Mouse (Mus musculus) monocyte, adult 5-6 weeks (primary cell): Measurements from ENCODE around the gene Fam20a. TPM values are rescaled to one million over a fixed set of nuclear protein-coding genes. Genes with fewer than 3 reads are reported as not detected.
"Not testable (repeated sequence)": the region's sequence is repeated elsewhere in the genome, so short reads cannot be mapped to it uniquely, and the experiment has no call there.

Experiments
- ATAC-seq: fragments of 153-309, 156-312 bp; replicated peaks from 2 replicates; pipeline ENCODE4 v1.8.0; 2017; ENCODE audit warnings: mild to moderate bottlenecking; ENCODE audit not compliant: low TSS enrichment, insufficient number of reproducible peaks, severe bottlenecking, poor library complexity, low FRiP score
- total RNA-seq: library from RNA; stranded (forward); fragments of 200-1000, 200-491, 200-594 nt; gene quantifications from 3 replicates; pipeline ENCODE4 v1.2.3, GENCODE M21; 2017

The Fam20a gene
- total RNA-seq, 1 experiment from 2014 or later: 3.2 TPM

DNA sequence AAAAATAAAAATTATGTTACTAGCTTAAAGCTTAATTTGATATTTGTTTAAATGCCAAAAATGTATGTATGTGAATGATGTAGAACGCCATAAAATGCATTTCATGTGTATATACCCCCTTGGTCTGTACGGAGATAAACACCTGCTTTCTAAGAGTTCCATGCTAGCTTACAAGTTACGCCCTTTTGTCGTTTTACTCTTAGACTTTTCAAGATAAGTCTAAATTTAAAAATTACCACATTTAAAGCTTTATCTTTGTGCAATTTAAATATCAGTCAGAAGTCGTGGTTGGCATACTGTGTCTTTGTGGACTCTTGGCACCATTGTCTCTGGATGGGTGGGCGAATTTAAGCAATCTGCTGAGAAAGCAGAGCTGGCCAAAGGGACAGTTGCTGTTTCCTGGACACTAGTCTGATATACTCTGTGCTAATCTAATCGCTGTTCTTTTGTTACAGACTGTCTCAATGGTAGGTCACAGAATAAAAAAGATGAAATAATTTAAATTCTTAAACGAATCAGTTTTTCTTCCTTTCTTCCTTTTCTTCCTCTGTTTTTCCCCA lies 52.9 kb downstream of the Fam20a start:
- no peak for ATAC-seq

DNA sequence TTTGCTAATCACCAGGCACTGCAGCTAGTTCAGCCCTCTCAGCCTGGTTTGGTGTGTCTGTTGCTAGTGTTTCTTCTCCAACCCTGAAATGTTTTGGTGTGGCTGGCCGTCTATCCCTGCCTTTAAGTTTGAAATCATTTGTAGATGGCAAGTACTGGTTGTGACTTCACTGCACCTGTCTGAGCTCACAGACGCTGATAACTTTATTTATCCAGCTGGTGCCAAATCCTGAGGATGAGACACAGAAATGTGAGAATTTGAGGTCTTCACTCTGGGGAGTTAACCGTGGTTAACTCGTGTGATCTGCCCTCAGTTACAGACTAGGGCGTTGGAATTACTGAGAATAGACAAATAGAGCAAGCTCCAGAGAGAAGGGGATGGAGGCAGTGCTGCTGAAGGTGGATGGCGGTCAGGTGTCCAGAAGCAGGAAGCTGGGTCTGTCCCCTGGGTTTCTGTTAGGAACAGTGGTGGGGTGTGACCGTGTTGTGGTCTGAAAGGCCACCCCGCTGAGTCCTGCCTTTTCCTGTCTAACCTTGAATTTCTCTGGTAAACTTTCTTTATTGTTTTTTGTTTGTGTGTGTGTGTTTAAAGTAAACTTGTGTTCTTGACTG lies 53.9 kb downstream of the Fam20a start:
- ATAC-seq: no peak

DNA sequence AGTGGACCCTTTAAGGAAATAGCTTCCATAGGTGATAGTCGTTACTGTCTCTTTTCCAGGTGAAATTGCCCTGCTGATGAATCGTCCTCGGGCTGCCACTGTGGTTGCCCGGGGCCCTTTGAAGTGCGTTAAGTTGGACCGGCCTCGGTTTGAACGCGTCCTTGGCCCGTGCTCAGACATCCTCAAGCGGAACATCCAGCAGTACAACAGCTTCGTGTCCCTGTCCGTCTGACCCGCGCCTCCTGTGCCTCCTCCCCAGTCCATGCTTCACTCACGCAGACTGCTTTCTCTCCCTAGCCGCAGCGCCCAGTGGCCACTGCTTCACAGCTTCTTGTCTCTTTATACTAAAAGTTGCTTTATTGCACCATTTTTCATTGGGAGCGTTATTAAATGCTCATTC lies 54.7 kb downstream of the Fam20a start:
- ATAC-seq: no peak

DNA sequence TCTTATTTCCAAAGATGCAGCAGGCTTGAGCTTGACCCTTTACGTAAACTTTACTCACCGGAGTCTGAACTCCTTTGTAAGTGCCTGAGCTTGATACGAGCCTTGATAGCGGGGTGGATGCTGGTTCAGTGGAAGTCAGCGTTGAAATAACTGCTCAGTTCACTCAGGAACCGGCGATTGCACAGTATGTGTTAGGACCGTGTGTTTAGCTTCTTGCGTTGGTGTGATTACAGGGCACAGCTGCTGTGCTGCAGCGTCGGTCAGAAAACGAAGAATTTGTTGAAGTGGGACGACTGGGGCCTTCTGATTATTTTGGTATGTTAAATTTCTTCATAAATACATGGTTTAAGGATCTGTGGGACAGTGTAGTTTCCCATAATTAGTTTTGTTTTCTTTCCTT lies 55.7 kb downstream of the Fam20a start:
- ATAC-seq: no peak

DNA sequence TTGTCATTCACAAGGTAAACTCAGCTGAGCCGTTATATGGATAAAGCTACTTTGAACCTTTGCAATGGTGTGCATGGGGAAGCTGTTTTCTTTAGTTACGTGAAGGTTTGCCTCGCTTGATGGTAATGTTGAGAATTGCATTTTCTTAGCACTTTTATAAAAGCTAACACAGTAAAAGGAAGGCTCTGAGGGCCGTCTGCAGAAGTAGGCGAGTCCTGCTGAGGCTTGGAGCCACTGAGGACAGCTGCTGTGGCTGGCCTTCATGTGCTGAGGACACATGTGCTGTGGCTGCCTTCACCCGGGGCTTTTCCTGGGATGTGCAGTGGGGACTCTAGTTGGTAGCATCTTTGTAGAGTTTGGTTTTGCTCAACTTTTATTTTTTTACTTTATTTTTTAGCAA lies 56.7 kb downstream of the Fam20a start:
- no peak for ATAC-seq

DNA sequence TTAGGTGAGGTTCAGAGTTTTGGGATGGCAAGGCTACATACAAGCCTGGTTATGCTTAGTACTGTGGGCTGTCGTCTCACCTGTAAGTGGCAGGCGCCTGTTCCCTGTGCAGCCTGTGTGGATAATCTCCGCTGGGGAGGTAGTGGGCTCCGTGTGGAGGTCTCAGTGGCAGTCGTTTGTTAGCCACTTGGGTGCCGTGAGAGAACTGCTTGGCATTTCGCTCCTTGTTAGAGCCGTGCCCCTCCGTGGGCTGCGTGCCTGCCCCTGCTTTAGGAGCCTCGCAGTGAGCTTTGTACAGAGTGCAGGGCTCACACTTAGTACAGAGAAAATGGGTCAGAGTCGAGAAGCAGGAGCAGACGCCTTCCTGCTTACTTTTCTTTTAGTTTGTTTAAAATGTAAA lies 57.8 kb downstream of the Fam20a start:
- ATAC-seq: no peak

DNA sequence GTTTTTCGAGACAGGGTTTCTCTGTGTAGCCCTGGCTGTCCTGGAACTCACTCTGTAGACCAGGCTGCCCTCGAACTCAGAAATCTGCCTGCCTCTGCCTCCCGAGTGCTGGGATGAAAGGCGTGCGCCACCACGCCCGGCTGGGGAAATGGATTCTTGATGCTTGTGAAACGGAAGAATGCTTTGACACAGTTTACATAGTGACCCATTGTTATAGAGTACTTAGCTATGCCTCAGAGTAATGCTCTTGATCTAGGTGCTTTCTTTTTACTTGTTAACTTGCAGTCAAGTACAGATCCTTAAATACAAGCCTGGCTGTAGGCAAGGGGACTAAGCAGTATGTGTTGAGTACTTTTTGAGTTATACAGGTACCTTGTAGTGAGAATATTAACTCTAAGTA lies 61.6 kb downstream of the Fam20a start:
- ATAC-seq: not testable (repeated sequence)

DNA sequence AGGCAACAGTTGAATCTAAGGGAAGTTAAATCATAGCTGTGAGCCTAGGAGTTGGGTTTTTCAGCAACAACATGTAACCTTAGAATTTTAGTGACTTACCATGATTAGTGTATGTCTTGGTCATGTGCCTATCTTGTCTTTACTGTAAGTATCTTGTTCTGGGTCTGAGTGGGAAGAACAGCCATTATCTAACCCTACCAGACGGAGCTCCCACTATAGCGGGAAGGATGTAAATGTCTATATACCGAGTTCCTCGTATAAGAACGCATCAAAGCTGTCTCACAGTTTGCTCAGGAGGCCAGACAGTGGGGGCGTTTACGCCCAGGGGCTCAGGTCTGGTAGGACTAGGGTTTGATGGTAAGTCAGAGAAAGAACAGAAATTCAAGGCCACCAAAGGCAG lies 65.8 kb downstream of the Fam20a start:
- no peak for ATAC-seq

DNA sequence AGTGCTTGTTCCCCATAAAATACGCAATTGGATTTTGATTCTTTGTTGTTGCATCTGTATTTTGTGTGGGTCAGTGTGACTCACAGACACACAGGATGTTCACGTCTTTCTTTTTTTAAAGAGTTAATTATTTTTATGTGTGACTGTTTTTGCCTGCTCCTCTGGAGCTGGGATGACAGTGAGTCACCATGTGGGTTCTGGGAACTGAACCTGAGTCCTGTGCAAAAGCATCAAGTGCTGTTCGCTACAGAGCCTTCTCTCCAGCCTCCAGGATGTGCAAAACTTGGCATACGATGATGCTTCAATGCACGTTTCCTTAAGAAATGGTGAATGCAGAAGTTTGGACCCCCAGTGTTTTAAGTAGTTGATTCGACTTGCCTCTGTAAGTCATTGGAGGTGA lies 67.5 kb downstream of the Fam20a start:
- ATAC-seq: no peak

DNA sequence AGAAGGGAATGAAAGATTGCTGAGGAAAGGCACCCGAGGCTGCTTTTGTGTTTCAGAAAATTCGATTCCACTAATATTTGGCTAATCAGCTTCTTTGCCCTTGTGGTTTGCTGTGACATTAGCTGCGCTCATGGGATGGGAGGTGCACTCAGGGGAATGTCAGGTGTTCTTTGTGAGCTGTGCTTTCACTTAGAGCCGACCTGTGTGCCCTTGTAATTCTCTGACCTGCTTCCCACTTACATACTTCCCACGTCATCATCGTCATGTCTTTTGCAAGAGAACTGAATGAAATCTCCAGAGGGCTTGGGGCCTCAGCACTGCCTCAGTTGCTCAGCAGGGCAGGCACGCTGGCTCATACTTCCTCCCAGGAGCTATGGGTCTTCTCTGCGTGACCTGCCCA lies 68.9 kb downstream of the Fam20a start:
- ATAC-seq: no peak

DNA sequence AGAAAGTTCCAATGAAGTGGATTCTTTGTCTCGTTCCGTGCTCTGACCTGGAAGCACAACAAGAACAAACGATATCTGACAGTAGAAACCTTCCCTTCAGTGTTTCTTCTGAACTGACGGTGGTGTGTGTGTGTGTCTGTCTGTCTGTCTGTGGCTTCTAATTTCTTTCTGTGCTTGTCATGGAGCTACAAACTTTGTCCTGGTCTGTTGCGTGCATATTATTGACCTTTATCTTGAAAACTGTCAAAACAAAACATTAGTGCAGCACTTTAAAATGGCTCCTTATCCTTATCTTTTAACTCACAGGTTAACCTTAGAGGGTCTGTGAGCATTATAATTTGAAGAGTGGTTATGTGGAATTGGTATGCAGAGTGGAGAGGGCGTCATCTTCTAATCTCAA lies 69.6 kb downstream of the Fam20a start:
- no peak for ATAC-seq

DNA sequence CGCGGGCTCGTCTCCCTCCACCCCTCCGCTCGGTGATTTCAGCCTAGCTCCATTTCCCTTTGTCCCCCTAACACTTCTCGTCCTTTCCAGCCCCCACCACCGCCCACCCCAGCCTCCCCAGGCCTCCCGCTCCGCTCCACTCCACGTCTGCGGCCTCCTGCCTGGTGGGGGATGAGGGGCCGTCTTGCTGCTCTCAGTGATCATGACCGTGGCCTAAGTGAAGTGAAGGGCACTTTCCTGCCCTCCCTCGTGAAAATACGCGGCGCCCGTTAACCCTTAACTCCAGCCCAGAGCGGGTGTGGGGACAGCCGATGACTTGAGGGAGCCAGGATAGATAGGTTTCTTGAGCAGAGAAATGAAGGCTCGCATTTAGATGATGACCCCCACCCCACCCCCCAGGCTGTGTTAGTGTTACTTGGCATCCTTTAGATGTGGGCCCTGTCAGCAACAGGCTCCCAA lies 70.5 kb downstream of the Fam20a start:
- no peak for ATAC-seq

DNA sequence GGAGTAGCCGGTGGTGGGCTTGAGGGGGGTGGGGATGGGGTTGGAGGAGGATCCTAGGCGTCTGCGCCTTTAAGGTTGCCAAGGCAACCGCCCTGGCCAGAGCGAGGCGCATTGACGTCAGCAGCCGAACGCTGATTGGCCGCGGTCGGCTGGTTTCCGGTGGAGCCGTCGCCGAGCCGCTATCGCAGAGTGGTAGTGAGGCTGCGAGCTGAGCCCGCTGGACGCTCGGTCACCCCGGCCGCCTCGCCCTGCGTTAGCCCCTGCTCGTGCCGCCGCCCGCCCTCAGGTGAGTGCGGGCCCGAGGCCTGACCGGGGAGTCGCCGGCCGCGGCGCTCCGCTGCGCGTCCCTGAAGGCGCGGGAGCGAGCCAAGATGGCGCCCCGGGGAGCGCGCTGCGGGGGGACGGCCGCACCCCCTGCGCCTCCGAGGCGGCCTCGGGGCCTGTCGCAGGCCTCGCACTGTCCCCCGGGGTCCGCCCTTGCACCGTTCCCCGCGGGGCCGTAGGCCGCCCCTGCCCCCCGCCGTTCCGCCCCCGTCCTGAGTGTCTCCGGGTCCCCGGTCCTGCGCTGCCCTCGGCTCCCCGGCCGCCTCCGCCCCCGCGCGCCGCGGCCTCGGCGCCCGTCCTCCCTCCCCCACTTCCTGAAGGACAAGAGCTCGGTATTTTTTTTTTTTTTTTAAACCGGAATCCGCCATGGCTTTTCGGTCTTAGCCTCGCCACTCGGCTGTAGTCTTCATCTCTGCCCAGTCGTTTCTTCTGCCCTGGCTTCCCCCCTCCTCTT lies 71.1 kb downstream of the Fam20a start:
- peak; percentile 78 for ATAC-seq

DNA sequence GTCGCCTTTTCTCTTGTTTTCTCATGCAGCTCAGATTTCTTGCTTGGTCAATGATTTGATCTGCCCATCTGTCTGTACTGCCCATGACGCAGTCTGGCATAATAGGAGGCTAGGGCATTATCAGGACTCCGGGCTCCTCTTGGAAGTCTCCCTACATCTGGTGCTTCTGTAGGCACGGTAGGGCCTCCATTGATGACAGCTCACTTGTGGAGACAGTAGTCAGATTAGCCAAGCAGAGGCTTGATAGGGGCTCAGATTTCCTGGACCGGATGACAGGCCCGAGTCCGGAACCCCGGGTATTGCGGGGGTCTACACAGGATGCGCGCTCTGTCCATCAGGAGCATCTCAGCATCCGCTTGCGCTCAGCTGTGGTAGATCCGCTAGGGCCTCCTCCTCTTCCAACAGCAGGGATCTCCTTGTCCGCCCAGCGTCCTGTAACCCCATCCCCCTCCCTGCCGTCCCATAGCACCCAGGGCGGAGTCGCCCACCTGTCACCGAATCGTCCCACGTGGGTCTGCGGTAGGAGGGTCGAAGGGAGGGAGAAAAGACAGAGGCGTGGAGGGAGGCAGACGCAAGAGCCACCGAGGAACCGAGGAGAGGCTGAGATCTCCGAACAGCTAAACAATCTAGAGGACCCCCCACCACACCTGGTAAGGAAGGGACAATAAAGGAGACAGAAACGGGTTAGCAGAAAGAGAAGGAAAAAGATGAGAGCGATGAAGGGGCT lies 71.9 kb downstream of the Fam20a start:
- peak; percentile 48 for ATAC-seq

DNA sequence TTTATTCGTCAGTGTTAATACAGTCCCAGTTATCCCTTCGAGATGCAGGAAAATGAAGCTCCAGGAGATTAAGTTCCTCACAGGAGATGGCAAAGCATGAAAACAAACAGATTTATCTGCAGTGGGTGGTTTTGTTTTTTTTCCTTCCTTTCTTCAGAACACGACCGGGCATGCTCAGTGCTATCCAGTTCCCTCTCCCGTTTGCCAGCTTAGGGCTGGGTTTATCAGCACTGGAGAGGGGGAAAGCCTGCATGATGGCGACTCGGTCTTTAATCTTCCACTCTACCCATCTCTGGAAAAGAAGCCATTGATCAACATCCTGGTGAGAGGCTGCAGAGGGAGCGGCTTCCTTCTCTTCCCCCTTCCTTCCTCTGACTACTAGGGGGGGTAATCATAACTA lies 72.9 kb downstream of the Fam20a start, which contains the start of gene Prkar1a:
TSS of gene Prkar1a (plus strand) at position 200 of the 400 bp plus-strand sequence.
- ATAC-seq: no peak

DNA sequence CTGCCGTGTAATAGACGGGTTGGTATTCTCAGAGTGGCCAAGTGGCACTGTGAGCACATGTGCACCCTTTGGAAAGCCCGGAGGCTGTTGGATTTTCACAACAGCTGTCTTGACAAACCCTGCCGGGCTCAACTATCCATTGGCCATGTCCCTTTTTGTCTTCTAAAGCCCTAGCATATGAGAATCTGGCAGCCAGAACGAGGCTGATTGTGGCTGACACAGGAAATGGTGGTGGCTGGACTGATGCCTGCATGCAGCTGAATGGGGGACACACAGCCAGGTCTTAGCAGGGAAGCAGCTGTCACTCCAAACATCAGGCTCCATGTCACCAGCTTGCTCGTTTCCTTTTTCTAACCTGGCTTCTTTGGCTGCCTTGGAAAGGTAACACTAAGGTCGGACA lies 73.6 kb downstream of the Fam20a start:
- ATAC-seq: peak; percentile 9; the same call in 1 of the 2 replicates

DNA sequence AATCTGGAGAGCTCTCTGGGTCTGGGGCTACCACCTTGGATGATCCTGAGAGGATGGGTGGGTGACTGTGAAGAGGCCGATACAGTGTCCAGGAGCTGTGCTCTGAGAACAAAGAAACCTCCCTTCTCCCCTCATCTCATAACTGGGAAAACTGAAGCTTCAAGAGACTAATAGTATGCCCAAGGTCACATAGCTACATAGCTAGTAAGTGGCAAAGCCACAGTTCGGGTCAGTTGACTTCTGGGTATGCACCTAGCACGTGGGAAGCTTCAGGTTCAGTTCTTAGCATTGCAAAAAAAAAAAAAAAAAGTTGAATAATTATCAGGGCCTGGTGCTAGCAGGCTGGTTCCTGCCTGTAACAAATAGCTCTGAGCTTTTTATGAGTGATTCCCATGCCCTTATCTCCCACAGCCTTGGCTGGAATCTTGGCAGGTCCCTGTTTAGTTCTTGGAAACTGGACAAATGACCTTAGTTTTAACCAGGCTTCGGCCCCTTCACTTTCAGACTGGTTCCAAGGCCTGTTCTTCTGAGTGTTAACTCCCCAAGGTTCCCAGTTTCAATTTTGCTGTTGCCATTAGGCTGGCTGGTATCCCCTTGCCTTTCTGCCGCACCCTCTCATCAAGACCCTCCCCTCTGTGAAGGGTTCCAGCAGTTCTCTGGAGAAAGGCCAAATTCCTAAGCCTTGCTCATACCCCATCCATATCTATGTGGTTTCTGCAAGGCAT lies 80.4 kb downstream of the Fam20a start:
- no peak for ATAC-seq

DNA sequence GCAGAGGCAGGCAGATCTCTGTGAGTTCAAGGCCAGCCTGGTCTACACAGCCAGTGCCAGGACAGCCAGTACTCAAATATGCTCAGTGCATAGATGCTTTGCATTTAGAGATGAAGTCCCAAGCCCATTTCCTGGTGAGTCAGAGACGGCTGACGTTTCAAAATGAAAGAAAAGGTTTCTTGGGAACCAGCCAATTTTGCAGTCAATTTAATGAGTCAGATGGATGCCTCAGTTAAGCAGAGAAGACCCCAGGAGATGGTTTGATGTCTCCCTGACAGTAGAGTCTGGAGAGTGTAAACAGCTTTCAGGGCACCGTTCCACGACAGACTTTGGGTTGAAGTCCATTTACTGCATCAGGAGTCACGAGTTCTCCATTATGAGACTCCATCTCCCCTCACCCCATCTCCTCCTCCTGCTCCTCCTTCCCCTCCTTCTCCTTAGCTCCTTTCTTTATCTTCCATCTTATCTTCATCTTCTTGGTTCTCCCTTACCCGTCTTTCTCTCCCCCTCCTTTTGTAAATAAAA lies 86.1 kb downstream of the Fam20a start:
- ATAC-seq: no peak

DNA sequence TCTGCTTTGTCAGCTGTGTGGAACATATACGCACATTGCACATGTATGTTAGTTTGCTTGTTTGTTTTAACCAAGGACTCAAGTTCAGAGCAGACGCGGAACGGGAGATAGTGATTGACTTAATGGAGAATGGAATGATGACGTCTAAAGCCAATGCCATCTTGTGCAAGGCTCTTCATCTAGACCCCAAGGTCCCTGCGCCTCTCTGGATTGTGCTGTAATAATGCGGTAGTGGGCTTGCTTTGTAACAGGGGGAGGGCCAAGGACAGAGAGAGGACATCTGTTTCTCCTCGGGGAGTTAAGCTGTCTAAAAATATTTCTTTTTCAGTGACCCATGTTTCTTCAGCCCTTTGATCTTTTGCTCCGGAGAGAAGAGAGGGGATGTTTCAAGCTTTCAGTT lies 87.2 kb downstream of the Fam20a start:
- ATAC-seq: no peak
